Mouse (Mus musculus): Measurements from ENCODE around the gene Igfbp7.

Gene Igfbp7

GRCm38 (mm10) chr5:77405455-77406057 is 2.3 kb downstream of the Igfbp7 start:
- DNase-seq (ENCODE audit: low spot score in 2 of 2) = no peak

DNA sequence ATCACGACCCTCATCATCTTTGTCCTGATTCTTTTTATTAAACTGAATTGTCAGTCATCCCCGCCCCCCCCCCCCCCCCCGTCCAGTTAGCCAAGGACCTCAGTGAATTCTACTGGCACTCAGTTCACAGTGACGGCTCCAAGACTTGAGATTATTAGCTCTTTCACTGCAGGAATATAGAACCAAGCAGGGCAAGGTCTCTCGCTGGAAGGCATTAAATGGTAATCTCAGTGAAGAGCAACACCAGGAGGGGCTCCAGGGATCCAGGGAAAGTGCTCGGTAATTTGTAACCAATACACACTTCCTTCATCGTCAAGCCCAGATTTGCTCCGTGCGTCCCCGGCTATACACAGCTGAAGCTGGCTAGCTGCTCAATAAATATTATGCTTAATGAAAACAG is 2.9 kb downstream of the Igfbp7 start:
- no peak for DNase-seq (ENCODE audit: low spot score in 2 of 2)

DNA sequence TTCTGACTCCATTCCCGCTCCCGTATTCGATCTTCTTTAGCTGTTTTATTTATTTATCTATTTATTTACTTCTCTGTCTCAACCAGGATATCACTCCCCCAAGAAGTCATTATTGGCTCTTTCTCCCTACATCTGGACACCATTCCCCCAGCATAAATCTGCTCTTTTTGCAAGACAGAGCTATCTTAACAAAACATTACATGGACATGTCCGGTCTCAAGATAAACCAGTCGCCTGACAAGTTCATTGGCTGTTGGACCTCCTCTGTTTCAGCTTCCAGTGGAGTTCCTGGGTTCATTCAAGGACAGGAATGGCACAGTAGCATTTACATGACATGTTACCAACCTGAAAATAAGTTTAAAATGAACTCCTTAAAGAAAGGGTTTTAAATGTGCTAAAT is 4.9 kb downstream of the Igfbp7 start:
- DNase-seq (ENCODE audit: low spot score in 2 of 2) = no peak

GRCm38 (mm10) chr5:77402137-77402536 is 5.7 kb downstream of the Igfbp7 start:
- no peak for DNase-seq (ENCODE audit: low spot score in 2 of 2)

DNA sequence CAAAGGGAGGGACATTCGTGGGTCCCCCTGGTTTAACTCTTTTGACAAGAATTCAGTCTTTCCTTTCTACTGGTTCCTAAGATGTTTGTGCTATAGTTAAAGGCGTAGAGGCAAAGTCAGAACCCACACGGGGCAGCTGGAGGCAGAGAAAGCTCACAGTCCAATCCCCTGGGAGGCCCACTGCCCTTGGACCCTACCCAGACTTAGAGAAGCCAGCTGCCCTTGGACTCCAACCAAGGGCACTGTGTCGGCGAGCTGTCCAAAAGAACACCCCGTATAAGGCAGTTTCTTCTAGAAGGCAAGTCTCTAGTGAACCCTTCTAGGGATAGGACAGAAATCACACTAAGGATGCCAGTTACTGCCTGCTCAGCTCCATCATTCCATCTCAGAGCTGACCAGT is 7.0 kb downstream of the Igfbp7 start:
- no peak for DNase-seq (ENCODE audit: low spot score in 2 of 2)

DNA sequence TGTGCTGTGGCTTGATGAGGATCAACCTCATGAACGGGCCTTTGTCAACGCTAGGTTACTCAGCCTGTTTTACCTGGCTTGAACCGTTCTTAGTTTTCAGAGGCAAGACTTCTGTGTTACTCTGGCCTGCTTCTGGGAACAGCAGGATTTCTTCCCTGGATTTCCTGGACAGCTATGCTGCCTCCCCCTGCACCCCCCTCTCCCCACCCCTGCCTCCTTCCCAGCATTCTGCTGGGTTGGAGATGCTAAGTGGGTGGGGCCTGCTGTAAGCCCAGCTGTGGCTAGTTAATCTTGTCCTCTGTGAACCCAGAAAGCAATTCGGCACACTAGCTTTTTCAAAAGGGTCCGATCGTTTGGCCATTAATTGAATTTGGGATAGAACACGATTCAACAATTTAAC is 7.7 kb downstream of the Igfbp7 start:
- no peak for DNase-seq (ENCODE audit: low spot score in 2 of 2)

DNA sequence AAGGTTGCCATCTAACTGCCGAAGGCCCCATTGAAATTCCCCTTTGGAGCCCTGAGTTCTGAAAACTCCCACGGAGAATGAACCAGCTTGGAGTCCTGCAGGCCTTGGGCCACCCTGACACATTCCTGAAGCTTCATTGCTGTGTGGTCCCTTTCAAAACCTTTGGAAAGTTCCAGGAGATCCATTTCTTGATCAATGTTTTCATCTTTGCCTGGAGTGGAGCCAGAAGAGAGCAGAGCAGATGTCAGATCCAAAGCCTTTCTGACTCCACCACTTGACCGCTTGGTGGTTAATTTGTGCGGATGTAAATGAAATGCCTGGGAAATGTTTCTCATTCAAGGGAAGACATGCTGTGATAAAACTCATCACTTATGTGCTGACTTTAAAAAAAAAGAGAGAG is 8.8 kb downstream of the Igfbp7 start:
- DNase-seq (ENCODE audit: low spot score in 2 of 2) = no peak

DNA sequence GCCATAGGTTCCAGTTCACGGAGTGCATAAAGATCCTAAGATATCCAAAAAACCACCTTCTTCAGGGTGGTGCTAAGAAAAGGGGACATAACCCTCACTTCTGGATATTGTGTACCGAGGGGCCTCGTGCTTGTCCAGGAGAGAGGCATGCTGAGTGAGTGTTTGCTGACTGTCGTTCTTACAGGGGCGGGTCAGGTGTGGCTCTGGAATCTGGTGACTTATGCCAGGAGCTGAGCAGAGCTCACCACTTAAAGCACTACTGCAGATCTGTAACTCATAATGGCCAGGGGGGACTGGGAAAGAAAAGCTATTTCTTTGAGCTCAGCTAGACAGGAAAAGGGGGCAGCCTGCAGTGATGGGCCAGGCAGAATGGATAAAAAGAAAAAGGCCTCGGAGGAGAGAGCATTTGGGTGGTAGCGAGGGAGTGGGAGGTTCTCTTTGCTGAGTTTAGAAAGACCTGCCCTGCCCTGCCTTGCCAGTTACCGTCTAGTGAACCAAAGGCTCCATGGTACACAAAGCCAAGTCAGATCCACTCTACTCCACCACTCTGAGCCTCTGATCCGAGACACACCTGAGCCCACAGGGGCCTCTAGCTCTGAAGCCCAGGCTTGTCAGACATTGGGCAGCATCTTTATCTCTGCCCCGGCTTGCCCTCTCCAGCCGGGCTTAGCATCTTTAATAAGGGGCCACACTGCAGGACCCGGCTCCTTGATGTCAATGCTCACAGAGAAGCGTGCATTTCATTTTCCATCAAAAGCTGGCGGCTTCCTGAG is 9.4 kb downstream of the Igfbp7 start:
- no peak for DNase-seq (ENCODE audit: low spot score in 2 of 2)

DNA sequence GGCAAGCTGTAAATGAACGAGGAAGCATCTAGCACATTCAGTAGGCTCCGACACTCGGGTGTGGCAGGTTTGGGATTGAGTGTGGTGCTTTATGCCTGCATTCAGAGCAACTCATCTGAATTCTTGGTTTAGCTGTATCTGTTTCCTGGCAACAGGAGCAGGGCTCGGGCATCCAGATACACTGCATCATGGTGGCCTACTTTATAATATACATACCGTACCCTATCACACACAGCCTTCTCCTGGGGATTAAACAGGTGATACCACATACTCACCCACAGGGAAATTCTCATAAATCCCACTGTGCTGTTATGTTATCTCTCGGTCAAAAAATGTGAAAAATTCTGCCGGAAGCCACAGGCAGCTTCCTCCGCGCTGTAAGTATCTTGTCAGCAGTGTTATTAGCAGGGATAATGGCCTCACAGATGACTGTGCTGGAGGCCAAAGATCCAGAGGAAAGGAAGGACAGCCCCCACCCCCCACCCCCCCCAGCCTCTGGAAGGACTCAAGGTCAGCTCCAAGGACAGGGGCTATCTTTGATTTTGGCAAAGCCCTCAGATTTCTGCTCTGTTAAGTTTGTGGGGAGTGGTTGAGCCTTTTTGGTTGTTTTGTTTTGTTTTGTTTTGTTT is 13.7 kb downstream of the Igfbp7 start:
- DNase-seq (ENCODE audit: low spot score in 2 of 2) = no peak

- no peak for DNase-seq (ENCODE audit: low spot score in 2 of 2)
Measured at GRCm38 (mm10) chr5:77393094-77393619, 14.7 kb downstream of the Igfbp7 start.

- no peak for DNase-seq (ENCODE audit: low spot score in 2 of 2)
Measured at GRCm38 (mm10) chr5:77390272-77390671, 17.6 kb downstream of the Igfbp7 start.

- no peak for DNase-seq (ENCODE audit: low spot score in 2 of 2)
Measured at GRCm38 (mm10) chr5:77388359-77388758, 19.5 kb downstream of the Igfbp7 start.

- no peak for DNase-seq (ENCODE audit: low spot score in 2 of 2)
Measured at GRCm38 (mm10) chr5:77387414-77387704, 20.5 kb downstream of the Igfbp7 start.

DNA sequence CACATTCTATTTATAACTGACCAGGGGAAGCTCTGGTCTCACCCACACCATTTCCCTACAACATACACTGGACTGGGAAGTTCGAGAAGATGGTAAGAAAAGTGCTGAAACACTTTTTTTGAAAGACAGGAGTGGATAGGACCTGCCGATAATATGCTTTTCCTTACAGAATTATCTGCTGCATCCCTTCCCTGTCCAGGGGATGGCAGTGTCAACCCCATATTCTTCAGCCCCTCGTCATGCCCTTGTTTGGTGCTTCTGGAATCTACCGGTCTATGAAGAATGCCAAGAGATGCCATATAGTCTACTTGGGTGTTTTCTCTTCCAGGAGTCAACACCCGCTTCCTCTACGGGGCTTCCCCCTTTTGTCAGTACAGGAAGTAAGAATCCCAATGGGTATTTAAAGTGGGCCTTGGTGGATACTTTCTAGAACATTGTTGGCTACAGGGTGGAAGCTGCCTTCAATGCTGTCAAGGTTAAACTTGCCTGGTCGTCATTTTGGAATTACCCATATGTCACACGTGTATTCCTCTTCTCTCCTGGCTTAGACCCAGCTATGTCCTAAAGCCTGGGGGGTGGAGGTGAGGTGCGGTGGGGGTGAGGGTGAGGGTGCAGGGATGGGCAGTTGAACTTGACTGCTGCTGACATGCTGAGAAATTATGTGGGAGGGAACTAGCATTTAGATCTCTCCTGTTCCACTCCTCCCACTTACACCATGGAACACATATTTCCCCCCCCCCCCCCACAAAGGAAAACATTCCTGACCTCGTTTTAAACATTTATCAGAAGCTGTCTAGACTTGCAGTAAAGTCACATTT is 21.0 kb downstream of the Igfbp7 start:
- DNase-seq (ENCODE audit: low spot score in 2 of 2) = no peak

DNA sequence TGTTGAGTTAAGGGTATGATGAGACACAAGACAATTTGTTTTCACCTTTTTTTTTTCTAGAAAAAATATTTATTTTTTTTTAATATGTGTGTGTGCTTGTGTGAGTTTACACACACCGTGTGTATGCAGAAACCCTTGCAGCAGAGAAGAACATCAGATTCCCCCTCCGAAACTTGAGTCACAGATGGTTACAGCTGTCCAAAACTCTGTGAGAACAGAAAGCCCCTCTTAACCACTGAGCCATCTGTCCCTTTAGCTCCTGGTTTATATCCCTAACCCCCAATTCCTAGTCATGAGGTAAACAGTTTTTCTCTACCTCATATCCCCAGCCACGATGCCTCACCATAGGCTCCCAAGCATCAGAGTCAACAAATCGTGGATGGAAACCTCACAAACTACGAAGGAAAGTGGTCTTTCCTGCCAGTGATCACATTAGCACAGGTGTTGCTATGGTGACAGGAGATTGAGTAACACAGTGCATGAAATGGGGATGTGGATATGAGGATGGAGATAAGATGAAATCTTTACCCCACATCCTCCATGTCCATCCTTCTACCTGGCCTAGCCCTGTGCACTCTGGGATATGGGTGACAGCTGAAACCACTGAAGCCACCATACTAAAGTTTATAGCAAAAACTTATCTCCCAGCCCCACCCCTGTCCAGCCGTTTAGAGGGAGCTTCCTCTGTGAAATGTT is 21.8 kb downstream of the Igfbp7 start:
- DNase-seq (ENCODE audit: low spot score in 2 of 2) = no peak

- DNase-seq (ENCODE audit: low spot score in 2 of 2) = no peak
Measured at GRCm38 (mm10) chr5:77385221-77385620, 22.6 kb downstream of the Igfbp7 start.

DNA sequence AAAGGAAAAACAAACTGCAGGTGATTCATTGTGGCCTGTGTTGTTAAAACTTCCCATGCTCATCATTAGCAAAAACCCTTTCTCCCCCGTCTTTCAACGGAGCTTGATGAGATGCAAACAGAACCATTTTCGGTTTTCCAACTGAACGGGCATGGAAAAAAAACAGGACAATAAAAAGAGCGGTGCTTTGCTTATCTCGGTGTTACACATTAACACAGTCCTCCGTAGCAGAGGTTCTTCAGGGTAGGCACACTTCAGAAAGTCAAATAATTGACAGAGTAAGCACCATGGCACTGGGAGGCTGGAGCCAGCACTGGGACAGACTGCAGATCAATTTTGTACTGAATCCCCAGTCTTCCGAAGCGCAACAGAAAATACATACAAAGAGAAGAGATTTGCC is 23.1 kb downstream of the Igfbp7 start:
- DNase-seq (ENCODE audit: low spot score in 2 of 2) = no peak

DNA sequence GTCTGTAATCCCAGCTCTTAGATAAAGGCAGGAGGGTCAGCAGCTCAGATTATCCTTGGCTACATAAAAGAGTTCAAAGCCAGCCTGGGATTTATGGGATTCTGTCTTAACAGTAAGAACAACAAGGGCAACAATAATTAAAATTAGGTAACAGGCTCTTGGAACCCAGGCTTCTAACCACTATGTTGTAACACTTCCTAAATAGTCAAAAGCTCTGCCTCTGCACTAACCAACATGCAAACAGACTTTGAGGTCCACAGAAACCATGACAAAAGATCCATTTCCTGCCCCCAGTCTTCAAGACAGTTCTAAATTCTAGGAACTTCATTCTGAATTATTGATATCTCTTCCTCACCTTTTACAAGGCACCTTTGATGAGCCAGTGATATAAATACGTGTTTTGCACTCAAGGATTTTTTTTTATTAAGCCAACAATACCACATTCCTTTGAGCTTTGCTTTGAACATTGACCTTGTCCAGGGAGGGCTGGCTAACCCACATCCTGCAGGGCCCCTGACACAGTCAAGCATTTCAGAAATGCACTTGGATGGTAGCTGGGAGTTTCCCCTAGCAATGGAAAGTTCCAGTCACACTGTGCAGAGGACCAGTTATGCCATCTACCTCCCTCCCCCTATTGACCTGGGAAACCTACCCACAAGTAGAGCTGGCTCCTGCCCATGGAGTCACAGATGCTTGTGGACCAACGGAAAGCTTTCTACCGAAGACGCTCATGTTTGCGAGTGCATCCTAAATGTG is 23.9 kb downstream of the Igfbp7 start:
- DNase-seq (ENCODE audit: low spot score in 2 of 2) = no peak

GRCm38 (mm10) chr5:77381686-77382085 is 26.2 kb downstream of the Igfbp7 start:
- DNase-seq (ENCODE audit: low spot score in 2 of 2) = no peak

GRCm38 (mm10) chr5:77381283-77381682 is 26.6 kb downstream of the Igfbp7 start:
- no peak for DNase-seq (ENCODE audit: low spot score in 2 of 2)
